Mouse (Mus musculus): ENCODE results near the gene Egflam.

Egflam gene

DNA sequence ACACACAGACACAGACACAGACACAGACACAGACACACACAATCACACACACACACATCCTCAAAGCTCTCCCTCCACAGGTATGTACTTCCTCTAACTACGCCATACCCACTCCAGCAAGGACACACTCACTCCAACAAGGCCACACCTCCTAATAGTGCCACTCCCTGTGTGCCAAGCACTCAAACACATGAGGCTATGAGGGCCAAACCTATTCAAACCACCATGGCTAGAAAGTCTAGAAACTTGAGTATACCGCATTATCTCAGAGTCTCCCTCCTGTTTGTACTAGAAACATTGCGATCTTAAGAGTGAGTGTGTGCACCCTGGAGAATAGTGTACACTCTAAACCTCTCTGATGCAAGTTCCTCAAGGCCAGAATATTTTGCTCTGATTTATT lies 182.3 kb downstream of the Egflam start:
- DNase-seq, result no peak

DNA sequence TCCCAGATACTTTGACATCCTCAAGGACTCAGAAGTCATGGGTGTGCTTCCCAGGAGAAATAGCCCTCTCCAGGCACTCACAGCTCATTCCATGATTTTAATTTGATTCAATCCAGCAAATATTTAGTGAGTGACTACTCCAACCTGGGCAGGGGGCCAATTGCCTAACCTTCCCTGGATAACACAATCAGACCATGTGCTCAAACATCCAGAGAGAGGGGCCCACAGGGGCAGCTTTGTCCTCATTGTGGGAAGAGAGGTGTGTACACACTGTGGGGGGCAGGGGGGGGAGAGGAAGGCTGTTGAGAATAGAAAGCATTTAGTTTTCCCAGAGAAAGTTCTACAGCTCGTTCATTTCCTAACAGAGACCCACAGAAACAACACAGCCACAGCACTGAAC lies 184.5 kb downstream of the Egflam start:
- DNase-seq, result no peak

DNA sequence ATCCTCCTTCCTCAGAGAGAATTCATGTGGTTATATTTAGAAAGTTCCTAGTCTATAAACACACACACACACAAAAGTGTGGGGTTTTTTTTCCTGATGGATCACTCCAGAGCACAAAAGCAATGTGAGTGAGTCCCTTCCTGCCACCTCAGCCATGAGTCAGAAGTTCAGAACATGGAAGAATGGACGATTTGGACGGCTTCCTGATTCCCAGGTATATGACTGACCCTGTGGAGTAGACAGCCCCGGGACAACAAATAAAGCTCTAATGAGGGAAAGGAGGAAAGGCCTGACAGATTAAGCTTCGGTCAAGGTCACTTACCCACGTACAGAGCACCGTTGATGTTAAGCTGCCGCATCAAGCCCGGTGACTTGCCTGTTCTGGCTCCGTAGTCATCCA lies 190.0 kb downstream of the Egflam start:
- DNase-seq, result no peak

DNA sequence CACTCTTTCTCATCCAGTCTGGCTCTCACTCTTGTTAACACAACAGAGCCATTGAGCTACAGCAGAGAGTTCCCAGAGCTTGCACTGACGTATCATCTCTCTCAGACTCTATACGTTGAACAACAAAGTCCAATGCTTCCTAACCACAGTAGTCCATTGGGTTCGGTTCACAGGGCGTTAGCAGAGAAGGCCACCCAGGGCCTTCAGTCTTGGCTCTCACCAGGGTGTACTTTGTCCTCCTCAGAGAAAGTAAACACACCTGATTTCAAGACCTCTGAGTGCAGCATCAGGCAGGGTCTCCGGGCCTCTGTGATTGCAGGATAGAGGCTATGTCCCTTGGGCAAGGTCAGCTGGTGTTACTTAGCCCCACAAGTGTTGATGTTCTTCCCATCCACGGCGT lies 190.9 kb downstream of the Egflam start:
- no peak for DNase-seq

DNA sequence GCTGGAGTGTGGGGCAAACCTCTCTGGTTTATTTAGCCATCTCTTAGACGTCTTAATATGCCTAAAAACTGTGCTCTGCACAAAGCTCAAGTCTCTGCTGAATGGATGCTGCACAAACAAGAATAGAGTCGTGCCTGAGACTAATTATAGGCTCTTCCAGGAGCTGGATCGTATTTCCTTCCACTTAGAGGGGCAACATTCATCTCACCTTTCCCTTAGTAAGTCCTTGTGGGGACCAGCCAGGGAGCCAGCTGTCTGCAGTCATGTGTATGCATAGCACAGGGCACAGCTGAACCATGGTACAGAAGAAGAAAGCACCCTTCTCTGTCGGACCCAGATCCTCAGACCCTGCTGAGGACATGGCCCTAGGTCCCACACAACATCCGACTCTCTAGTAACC lies 192.1 kb downstream of the Egflam start:
- DNase-seq, result no peak

DNA sequence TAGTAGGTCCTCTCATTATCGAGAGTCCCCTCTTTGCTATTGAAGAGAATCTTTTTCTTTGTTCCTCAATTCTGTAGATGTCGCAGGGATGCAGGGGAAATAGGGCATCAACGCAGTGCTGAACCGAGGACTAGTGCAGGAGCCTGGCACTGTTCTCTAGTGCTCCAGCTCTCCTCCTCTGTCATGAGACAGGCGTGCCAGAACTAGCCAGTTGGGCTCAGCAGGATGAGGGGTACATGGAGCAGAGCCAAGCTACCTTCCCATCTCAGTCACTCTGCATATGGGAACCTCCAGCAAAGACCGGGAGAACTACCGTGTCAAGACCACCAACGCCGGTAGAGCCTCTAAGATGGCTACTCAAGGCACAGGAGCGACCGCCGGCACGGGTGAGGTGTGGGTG lies 193.3 kb downstream of the Egflam start:
- no peak for DNase-seq

DNA sequence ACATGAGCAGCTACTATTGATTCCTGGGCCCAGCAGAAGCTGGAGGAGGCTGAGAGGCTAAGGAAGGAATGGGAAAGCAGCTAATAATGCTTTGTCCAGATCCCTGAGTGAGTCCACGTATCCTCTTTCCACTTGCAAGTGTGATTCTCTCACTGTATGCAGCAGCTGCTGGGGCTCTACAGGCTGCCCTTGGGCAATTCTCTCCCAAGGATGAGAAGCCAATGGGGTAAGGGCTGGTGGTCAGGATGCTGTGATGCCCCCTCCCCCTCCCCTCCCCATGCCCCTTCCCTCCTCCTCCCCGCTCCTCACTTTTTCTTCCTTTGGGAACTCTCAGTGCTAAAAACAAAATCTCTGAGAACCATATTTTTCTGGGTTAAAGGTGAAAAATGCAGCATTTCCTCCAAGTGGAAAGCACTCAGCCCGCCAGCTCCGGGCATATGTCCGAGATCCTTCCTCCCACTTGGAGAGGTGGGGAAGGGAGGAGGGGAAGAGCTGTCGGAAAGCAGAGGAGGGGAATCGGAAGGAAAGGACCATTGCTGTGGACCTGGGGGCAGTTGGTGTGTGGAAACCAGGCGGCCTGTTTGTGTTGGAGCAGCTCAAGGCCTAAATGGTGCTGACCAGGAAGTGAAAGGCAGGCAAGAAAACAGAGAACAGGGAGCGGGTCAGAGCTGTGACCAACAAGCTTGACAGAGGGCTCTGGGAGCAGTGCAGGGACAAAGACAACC lies 194.4 kb downstream of the Egflam start:
- DNase-seq, result no peak

DNA sequence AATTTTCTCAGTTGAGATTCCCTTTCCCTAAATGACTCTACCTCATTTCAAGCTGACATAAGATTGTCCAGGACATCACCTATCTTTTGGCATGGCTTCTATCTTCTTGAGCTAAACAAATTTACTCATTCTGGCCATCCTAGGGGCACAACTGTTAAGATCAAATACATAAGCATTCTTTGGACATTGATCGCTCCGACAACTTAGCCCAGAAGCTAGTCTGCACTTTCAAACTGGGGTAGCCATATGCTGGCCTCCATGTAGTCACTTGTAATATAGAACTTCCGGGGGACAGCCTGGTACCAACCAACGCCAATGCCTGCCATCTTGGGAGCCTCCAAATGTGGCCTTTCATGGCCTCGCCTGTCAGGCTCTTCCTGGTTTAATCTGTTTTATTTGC lies 195.2 kb downstream of the Egflam start:
- DNase-seq, result no peak

DNA sequence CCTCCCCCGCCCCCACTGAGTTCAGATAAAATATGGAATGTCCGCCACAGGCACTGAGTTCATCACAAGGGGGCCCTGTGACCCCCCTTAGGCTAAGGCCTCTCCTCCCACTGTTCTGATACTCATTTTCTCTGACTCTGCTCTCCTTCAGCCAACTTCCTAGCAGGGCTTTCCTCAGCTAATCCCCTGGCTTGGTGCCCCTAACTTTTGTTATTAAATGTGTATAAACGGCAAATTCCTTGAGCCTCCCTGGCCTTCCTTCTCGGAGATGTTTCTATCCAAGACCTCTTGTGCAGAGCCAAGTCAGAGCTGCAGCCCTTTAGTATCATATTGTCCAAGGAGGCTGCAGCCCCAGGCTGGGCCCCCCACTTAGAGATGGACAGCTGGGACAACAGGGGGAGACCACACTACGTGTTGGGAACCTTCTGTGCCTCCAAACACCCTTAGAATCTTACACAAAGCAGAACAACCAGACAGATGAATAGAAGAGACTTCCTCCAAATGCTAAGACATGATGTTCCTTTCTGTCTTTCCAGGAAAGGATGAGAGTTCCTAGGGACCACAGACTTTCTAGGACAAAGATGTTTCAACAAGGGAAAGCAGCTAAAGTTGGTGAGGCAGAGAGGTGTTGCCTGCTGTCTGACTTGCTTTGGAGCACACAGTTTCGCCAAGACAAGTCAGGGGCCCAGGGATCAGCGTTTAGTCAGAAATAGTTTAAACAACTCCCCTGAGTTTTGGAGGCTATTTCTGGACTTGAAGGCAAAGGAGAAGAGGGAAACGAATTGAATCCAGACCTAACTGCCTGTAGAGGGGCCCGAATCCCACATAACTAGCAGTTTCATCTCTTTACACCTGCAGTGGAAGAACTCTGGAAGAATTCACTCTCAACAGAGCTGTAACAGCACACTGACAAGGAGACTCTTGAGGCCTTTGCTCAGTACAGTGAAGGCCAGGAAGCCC lies 196.5 kb downstream of the Egflam start:
- no peak for DNase-seq

DNA sequence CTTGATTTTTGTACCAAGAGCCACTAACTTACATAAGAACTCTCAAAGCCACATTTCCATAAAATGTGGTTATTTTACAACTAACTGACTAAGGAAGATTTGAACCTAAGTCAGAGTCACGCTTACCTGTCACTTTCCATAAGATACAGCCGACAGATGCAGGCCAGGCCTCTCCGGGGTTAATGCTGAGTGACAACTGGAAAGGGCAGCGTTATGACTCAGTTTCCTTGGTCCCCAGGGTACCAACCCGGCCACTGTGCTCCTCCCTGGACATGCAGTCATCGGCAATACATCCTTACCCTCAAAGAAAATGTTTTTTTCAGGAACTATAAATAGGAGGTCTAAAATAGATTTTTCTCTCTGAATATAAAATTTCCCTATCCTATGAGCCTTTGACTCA lies 197.9 kb downstream of the Egflam start:
- no peak for DNase-seq

DNA sequence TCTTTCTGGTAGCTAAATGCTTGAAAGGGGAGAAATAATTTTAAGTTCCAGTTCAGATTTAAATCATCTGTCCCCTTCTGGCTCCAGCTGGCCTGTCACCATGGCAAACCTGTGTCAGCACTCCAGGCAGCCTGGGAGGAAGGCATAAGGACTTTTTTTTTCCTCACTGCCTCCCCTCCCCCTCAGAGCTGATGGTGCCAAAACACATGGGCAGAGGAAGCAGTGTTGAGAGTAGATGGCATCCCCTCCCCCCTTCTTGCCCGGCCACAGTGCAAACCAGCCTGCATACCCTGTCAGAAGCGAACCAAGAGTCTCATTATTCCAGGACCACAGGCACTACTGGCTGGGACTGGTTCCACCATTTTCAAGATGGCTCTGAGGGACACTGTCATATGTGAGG lies 199.4 kb downstream of the Egflam start:
- DNase-seq, result peak in 1 of 2 experiments; percentile 13

DNA sequence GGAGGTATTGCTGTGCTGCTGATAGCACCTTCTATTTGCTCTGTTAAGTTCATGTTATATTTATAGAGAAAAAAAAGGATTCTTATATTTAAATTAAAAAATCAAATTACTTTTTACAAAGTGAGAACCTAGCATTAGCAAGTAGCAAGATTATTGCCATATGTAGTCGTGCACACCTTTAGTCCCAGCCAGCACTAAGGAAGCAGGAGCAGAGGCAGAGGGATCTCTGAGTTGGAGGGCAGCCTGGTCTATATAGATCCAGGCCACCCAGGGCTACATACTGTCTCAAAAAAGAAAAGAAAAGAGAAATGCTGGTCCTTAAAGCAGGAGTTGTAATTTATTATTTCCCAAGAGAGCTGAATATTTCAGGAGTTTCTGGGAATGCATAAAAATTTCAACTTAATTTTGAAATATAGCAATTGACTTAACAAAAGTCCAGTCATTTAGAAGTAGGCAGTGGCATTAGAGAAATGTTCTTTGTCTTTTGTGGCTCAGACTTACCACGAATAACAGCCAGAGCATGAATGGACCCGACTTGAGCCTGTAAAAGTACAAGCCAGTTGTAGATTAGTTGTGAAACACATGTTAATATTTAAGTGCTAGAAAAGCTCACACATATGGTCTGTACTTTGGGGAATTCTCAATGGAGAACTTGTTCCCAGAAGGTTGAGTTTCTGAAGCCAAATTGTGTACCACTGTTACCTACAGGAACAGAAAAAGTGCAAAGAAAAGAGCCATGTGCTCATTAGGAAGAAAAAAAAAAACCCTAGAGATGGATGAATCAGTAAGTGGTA lies 200.3 kb downstream of the Egflam start:
- DNase-seq, result no peak

DNA sequence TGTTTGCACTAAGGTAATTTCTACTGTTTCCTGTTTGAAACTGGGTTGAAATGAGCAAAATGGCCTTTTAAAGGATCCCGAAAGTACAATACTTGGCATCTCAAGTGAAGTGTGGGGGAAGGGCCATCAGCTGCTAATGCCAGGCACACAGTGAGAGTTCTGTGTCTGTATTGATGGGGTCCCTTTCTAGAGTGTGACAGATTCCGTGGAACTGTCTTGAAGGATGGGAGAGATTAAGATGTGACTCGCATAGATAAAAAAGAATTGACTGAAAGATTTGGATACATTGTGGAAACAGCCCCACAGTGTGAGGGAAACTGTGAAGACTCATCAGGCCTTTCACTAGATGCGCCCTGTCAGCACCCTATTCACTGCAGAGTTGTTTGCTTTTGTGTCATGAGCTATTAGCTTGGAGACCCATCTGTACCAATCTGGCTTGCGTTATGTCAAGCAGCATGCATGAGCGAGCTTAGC lies 203.4 kb downstream of the Egflam start:
- DNase-seq, result no peak

DNA sequence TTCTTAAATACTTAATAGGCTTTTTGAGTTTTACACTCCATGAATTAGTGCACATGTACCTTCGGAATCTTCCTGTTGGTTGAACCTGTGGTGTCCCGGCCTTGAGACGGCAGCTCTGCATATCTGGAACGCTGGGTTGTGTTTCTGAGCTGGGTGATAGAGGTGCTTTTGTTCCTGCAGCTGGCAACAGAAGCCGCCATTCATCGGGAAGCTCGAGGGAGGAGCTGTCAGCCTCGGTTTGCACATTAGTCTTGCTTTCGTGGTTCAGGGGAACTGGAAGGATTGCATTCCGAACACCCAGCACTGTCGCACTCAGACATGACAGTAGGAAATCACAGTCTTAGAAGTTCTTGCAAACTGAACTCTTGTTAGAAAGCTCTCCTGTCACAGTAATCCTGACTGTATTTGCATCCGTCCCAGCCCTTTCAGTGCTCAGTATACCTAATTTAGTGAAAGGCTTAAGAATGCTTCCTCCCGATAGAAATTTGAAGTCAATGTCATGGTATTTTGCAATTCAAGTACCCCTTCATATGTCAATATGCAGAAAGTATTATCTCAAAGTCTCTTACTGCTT lies 204.0 kb downstream of the Egflam start:
- DNase-seq, result no peak

DNA sequence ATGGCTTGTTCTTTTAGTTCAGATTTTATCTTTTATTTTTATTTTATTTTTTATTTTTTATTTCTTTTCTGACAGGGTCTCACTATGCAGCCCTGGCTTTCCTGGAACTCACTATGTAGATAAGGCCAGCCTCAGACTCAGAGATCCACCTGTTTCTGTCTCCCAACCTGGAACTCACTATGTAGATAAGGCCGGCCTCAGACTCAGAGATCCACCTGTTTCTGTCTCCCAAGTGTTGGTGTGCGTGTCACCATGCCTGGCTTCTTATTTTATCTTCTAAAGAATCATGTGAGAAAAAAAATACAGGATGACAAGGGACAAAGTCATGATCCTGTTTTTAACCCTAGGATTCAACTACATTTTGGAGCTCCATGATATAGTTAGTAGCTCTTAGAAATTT lies 205.6 kb downstream of the Egflam start:
- no peak for DNase-seq

DNA sequence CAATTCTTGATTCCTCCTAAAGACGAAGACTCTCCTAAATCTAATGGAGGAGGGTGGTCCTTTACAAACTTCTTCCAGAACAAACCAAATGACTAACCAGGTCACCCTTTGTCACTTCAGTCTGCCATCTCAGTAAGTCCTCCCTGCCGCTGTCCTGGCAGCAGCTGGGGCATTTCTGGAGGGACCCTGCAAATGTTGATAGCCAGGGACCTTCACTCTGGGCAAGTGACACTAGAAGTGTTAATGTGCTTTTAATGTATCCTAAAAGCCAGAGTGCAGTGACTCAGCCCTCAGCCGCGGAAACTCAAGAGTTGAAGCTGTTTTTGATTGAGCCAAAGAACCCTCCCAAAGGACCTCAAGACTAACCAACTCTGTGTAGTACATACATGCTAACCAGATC lies 207.1 kb downstream of the Egflam start:
- DNase-seq, result no peak

DNA sequence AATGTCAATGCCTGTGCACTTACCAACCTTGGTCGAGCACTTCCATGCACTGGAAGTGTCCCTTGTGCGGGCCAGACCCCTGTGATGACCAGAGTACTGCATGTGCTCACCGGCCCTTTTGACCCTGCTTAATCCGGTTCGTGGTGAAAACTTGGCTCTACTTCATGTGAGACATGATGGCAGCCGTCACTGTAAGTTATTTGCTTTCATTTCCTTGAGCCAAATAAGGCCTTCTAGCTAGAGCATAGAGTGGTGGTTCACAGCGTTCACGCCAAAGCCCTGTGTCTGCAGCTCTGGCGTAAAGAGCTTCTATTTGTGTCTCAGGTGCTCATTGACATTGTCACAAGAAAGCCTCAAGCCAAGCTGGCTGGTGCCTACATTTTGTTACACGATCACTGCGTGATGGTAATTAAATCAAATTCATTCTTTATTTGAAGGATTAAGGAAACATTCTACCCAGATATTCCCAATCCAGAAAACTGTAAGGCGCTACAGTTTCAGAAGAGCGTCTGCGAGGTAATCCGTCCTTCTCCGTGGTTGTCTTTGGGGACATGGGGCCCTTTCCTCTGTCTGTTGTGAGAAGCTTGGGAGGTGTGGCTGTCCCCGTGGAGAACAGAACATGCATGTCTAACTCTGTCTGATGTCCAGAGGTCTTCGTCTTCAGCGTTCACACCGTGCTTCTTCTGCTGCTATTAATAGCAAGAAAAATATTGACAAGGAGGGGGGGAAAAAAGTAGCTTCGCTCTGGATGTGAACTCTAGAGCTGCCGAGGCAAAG lies 208.3 kb downstream of the Egflam start:
- no peak for DNase-seq

DNA sequence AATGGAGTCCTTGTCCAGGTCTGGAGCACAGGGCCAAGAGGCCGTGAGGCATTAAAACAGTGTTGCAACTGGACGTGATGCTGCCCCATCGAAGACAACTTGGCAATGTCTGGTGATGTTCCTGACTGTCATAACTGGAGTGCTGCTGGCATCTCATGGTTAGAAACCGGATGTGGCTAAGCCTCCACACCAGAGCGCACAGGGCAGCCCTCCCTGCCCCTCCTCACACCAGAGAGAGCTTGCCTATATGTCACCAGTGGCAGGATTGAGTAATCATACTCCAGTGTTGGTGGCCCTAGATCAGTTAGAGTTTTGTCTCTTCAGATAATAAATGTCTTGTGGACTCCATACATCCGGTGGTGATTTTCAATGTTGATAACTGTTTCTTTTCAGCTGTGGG lies 210.5 kb downstream of the Egflam start:
- no peak for DNase-seq

DNA sequence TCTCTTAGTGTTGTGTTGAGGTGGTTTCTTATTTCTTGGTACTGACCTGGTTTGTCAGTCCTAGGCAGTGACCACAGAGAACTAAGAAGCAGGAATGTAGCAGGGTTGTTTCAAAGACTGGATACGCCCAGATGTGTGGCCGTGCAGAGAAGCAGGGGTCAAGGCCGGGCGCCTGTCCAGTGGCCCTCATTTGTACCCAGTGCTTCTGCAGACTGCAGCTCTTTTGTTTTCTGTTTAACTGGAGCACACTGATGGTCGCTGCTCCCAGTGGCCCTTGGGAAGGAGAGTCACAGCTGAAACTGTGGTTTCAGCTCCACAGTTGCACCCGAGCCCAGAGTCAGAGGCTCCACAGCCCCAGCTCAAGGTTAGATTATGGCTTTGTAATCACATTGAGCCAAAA lies 217.6 kb downstream of the Egflam start:
- DNase-seq, result no peak

DNA sequence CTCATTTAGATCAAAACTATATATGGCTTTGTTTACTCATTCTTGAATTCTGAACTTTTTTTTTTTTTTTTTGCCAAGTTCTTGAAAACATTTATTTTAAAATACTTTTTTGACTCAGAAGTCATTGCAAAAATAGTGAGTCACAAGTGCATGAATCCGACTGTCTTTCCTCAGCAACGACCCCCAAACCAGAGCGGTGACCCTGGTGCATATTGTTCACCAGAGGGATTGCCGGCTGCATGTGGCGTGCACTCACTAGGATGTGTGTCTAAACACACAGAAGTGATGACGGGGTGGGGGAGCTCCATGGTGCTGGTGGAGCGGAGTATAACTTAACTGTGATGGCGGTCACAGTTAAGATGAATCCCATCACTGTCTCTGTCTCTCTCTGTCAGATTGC lies 224.4 kb downstream of the Egflam start:
- DNase-seq, result no peak

DNA sequence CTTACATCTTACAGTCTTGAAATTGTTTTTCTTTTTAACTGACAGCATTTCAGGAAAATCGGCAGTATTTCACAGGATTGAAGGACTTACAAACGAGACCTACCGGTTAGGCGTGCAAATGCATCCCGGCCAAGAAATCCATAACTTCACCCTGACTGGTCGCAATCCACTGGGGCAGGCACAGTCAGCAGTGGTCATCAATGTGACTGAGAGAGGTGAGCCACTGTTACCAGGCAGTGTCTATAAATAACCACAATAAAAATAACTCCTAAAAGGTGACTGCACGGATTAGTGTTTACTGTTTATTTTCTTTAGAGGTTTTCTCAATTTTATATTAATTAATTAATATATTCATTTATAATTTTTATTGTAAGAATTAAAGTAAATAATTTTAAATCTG lies 224.8 kb downstream of the Egflam start:
- DNase-seq, result no peak

DNA sequence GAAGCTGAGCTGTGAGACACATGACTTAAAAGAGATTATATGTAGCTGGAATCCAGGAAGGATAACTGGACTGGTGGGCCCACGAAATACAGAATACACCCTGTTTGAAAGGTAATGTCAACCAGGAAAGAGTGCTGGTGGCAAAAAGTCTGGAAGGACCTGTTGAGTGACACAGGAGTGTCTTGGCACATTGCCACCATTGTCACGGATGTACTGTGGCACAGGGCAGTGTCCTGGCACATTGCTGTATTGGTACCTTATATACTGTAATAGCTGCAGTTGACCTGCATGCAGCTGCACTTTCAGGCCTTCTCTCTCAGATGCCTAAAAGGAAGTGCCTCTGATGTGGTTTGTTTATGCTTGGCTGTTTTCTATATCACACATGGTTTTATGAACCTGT lies 225.3 kb downstream of the Egflam start:
- no peak for DNase-seq
